Mouse (Mus musculus) liver, adult (tissue): ENCODE results near the gene Maml3.
A peak's percentile ranks its signal among the peaks of the same experiment; 100 is the strongest.

ENCODE experiments used
- GATA4 ChIP-seq: IDR thresholded peaks from 2 replicates; pipeline ENCODE4 v1.6.1; 2014; ENCODE audit warnings: mild to moderate bottlenecking, low read length; ENCODE audit not compliant: insufficient replicate concordance

Gene Maml3

GRCm38 (mm10) chr3:51840095-51840805, 264.6 kb downstream of the Maml3 start:
- TF ChIP-seq GATA4 = no peak

GRCm38 (mm10) chr3:51839353-51839715, 265.5 kb downstream of the Maml3 start:
- TF ChIP-seq GATA4 = no peak

- no peak for TF ChIP-seq GATA4
Measured at GRCm38 (mm10) chr3:51838696-51839352, 266.1 kb downstream of the Maml3 start.

GRCm38 (mm10) chr3:51832985-51833384, 271.9 kb downstream of the Maml3 start:
- TF ChIP-seq GATA4 = no peak

- TF ChIP-seq GATA4 = peak; percentile 15; the same call in 1 of the 2 replicates
Measured at GRCm38 (mm10) chr3:51830821-51831429, 274.0 kb downstream of the Maml3 start.

- no peak for TF ChIP-seq GATA4
Measured at GRCm38 (mm10) chr3:51825530-51825929, 279.3 kb downstream of the Maml3 start.

GRCm38 (mm10) chr3:51824506-51824905, 280.4 kb downstream of the Maml3 start:
- TF ChIP-seq GATA4 = no peak

GRCm38 (mm10) chr3:51821551-51821950, 283.3 kb downstream of the Maml3 start:
- TF ChIP-seq GATA4 = no peak

- no peak for TF ChIP-seq GATA4
Measured at GRCm38 (mm10) chr3:51819109-51819508, 285.8 kb downstream of the Maml3 start.

GRCm38 (mm10) chr3:51817919-51818318, 287.0 kb downstream of the Maml3 start:
- TF ChIP-seq GATA4 = no peak

GRCm38 (mm10) chr3:51817329-51817728, 287.5 kb downstream of the Maml3 start:
- TF ChIP-seq GATA4 = no peak

GRCm38 (mm10) chr3:51816517-51817285, 288.2 kb downstream of the Maml3 start:
- no peak for TF ChIP-seq GATA4

- TF ChIP-seq GATA4 = no peak
Measured at GRCm38 (mm10) chr3:51814073-51814472, 290.8 kb downstream of the Maml3 start.

- TF ChIP-seq GATA4 = no peak
Measured at GRCm38 (mm10) chr3:51813186-51813585, 291.7 kb downstream of the Maml3 start.

GRCm38 (mm10) chr3:51810731-51811130, 294.1 kb downstream of the Maml3 start:
- no peak for TF ChIP-seq GATA4

- TF ChIP-seq GATA4 = no peak
Measured at GRCm38 (mm10) chr3:51809822-51810221, 295.1 kb downstream of the Maml3 start.
